Mouse (Mus musculus) urinary bladder, postnatal 0 days (tissue): ENCODE data around the gene Eif3i. TPM values are rescaled to one million over a fixed set of nuclear protein-coding genes. Genes with fewer than 3 reads are reported as not detected.

ENCODE experiments used
- microRNA-seq: library from miRNA; unstranded; fragments of <30 nt; microRNA quantifications from one replicate; pipeline ENCODE4, GENCODE M21; 2016
- polyA plus RNA-seq: library from polyadenylated mRNA; unstranded; fragments of >200 nt; fragmentation: Nextera tagmentation; extraction: Ambion mirVana; gene quantifications from 2 replicates; pipeline ENCODE4 v1.2.1, GENCODE M21; 2015

The Eif3i gene
- polyA plus RNA-seq = 201 and 217 TPM in 2 replicates

DNA sequence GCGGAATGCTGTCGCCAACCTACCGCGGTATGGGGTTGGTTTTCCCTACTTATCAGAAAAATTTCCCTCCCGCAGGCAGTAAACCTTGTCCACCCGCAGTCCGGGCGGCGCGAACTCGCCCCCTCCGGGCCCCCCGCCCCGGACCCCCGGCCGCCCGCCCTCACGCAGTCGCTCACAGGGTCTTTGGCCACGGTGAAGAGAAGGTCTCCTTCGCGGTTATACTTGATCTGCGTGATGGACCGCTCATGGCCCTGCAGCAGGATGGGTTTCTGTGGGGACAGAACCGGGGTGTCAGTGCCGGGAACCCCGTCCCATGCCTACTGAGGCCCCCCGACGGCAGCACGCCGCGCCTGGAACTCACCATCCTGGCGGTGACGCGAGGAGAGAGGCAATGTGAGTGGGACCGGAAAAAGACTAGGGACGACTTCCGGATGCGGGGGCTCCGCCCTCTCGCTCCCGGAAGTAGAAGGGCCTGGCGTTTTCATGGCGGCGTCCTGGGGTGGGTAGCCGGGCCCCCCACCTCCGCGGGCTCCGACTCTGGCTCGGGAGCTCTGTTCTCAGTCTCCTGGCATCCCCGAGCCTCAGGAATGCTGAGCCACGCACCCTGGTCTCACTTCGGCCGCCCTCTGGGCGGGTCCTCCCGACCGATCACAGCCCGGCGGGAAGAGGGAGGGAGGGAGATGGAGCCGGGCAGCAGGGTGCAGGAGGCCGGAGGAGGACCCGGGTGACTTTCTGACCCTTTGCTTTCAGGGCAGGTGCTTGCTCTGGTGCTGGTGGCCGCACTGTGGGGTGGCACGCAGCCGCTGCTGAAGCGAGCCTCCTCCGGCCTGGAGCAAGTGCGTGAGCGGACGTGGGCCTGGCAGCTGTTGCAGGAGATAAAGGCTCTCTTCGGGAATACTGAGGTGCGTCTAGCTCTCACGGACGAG, at the start of gene Eif3i, which contains the start of gene Tmem234:
Gene Eif3i (minus strand): TSS at position 416 of the 926 bp plus-strand sequence.
Gene Tmem234 (plus strand): TSS at position 436 of the 926 bp plus-strand sequence.

DNA sequence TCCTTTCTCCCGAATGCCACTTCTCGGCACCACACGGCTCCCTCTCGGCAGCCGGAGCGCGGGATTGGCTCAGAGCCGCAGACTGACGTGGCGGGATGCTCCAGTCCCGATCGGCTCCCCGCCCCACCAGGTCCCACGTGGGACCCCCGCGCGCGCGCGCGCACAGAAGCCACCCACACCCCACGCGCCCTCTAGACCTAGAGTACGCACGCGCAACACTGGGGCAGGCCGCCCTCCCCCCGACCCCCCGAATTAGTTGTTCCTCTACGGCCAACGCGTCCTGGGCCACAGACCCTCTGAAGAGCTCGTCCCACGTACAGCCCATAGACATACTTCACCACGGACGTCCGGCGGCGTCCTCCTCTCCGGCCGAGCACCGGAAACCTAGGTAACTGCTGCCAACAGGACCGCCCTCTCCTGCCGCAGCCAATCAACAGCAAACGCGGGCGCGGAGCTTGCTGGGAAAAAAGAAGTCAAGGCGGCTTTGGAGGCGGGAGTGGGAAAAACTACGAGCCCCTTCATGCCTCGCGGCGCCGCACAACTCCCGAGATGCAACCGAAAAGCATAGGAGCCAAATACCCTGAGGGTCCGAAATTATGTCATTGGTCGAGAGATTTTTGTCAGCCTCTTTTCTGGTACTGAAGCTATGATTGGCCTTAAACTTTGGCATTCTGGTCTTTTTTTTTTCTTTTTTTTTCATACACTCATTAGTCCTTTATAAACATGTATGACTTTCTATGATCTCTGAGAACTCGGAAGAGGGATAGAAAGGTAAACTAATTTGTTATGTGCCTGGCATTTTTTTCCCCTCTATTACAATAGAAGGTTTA, 40.4 kb upstream of the Eif3i start, which contains the start of gene Txlna:
Gene Txlna (minus strand): TSS at position 428 of the 830 bp plus-strand sequence.

GRCm38 (mm10) chr4:129623681-129624091, 23.2 kb upstream of the Eif3i start, which contains the start of gene Ccdc28b:
Gene Ccdc28b, minus strand, starts transcription at chr4:129623947.

GRCm38 (mm10) chr4:129618786-129619691, 18.6 kb upstream of the Eif3i start, which contains the start of gene Iqcc:
Gene Iqcc, minus strand, starts transcription at chr4:129619099.

DNA sequence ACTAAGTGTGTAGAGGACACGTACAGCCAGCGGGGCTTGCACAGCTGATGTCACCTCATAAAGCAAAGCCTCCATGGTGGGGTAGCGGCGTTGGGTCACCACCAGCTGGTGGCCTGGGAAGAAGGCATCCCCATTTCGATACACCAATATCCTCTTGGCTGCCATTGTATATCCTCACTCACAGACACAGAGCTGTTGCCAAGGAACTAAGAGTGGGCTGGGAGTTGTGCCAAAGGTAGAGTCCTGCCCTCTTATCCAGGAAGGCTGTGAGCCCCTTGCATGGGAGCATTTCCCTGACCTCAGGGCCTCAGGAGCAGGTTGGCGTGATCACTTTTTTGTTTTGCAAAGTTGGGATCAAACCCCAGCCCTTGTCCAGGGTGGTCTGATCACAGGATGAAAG, 13.6 kb upstream of the Eif3i start, which contains the start of gene Dcdc2b:
Gene Dcdc2b (minus strand): TSS at position 165 of the 400 bp plus-strand sequence.

DNA sequence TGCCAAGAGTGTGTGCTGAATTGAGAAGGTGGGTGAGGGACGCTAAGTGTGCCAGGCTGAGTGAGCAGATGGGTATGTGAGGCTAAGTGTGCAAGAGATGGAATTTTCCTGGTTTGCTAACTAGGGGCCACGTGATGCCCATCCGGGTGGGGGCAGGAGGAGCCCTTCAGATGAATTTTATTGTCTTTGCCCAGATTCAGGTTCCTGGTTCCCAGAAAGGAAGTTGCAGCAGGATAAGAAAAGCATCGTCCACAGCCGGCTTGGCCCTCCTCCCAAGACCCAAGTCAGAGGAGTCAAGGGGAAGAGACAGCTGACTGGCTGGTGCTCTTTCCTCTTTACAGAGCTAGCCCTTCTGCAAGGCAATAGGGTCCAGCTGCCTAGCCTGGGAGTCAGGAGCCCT, 22.0 kb downstream of the Eif3i start, which contains the start of gene Fam167b:
Gene Fam167b (minus strand): TSS at position 84 of the 400 bp plus-strand sequence.

DNA sequence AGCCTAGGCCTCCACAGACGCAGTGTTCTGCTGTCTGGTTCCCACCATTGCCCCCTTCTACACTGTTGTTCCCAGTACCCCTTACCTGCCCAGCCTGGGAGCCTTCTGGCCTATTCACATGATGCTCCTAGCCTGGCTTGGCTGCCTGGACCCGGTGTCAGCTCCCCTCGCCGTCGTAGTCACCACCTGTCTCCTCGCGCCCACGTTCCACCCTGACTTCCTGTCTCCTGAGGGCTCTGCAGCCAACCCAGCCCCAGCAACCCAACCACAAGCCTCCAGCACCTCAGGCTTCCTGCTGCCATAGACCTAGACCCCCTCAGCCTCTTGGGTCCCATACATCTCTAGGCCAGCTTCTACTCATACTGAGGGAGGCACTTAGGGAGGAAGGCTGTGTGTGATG, 27.0 kb downstream of the Eif3i start, which contains the start of gene Lck:
Gene Lck (minus strand): TSS at position 212 of the 400 bp plus-strand sequence.

DNA sequence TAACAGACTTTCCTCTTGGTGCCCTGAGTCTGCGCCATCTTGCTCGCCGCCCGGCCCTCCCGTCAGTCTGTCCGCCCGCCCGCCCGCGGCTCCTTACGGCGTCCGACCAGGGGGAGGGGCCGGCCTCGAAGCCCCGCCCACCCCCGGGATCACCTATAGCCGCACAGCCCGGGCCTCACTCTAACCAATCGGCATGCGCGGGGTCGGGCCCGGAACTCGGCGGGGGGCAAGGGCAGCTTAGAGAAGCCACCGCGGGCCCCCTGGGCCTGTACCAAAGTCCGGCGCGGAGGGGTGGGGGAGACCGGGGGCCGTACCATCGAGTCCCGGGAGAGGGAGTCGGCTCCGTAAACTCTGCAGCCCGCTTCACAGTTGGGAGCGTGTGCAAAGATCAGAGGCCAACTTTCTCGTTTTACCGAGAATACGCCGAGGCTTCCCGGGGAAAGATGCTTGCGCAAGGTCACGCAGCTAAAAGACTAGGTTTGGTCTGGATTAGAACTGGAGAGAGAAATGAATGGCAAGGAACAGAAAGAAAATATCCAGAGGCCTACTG, 57.8 kb downstream of the Eif3i start, which contains the start of gene Hdac1:
Gene Hdac1 (minus strand): TSS at position 122 of the 550 bp plus-strand sequence.

Small RNA genes lying within 50 kb of the gene (microRNA-seq; reads per million reads assigned to microRNA genes)
- not detected for gene Mir8119

Other genes starting within 250 kb of the Eif3i start
- gene Zbtb8a, start 222.5 kb downstream of the Eif3i start, polyA plus RNA-seq = 17.4 and 19.0 TPM in 2 replicates
- gene Zbtb8b, start 159.8 kb downstream of the Eif3i start, polyA plus RNA-seq = 6.6 and 7.9 TPM in 2 replicates
- 14.1 and 16.6 TPM in 2 replicates for gene Bsdc1, start 139.1 kb downstream of the Eif3i start, polyA plus RNA-seq
- gene Tssk3, start 109.6 kb downstream of the Eif3i start, polyA plus RNA-seq = not detected in 2 replicates
- 0.63 and 0.73 TPM in 2 replicates for gene Fam229a, start 109.5 kb downstream of the Eif3i start, polyA plus RNA-seq
- 166 and 167 TPM in 2 replicates for gene Marcksl1, start 87.1 kb downstream of the Eif3i start, polyA plus RNA-seq
- gene Hdac1, start 57.9 kb downstream of the Eif3i start, polyA plus RNA-seq = 95.3 and 96.1 TPM in 2 replicates
- gene Lck, start 27.0 kb downstream of the Eif3i start, polyA plus RNA-seq = 1.9 and 2.6 TPM in 2 replicates
- 1.3 and 1.8 TPM in 2 replicates for gene Fam167b, start 22.1 kb downstream of the Eif3i start, polyA plus RNA-seq
- gene Tmem234, start within 50 bp of the Eif3i start, polyA plus RNA-seq = 164 and 187 TPM in 2 replicates
- gene Dcdc2b, start 13.6 kb upstream of the Eif3i start, polyA plus RNA-seq = 0.63 and 1.9 TPM in 2 replicates
- 19.0 and 19.1 TPM in 2 replicates for gene Iqcc, start 18.5 kb upstream of the Eif3i start, polyA plus RNA-seq
- gene Ccdc28b, start 23.3 kb upstream of the Eif3i start, polyA plus RNA-seq = 39.2 and 42.1 TPM in 2 replicates
- gene Txlna, start 40.4 kb upstream of the Eif3i start, polyA plus RNA-seq = 26.8 and 29.6 TPM in 2 replicates
- gene Kpna6, start 72.1 kb upstream of the Eif3i start, polyA plus RNA-seq = 9.8 and 11.9 TPM in 2 replicates
- gene Tmem39b, start 96.2 kb upstream of the Eif3i start, polyA plus RNA-seq = 5.2 and 5.7 TPM in 2 replicates
- 40.1 and 45.9 TPM in 2 replicates for gene Khdrbs1, start 141.7 kb upstream of the Eif3i start, polyA plus RNA-seq
- 290 and 382 TPM in 2 replicates for gene Ptp4a2, start 210.6 kb upstream of the Eif3i start, polyA plus RNA-seq